Mouse (Mus musculus) thymus, adult 2 months (tissue): ENCODE measurements around the gene Hs6st3.

ENCODE experiments used
- CTCF ChIP-seq: fragments of 200-500 bp; IDR thresholded peaks from 2 replicates; pipeline ENCODE4 v1.5.1; 2012; ENCODE audit warnings: mild to moderate bottlenecking, control low read depth, low read length, moderate library complexity, borderline replicate concordance; ENCODE audit not compliant: control insufficient read depth, poor library complexity, insufficient read depth; ENCODE audit errors: extremely low read depth
- POLR2A ChIP-seq: fragments of 200-500 bp; IDR thresholded peaks from 2 replicates; pipeline ENCODE4 v1.6.1; 2012; ENCODE audit warnings: mild to moderate bottlenecking, low read length, control low read depth, moderate library complexity; ENCODE audit not compliant: control insufficient read depth, poor library complexity, insufficient read depth; ENCODE audit errors: extremely low read depth

DNA sequence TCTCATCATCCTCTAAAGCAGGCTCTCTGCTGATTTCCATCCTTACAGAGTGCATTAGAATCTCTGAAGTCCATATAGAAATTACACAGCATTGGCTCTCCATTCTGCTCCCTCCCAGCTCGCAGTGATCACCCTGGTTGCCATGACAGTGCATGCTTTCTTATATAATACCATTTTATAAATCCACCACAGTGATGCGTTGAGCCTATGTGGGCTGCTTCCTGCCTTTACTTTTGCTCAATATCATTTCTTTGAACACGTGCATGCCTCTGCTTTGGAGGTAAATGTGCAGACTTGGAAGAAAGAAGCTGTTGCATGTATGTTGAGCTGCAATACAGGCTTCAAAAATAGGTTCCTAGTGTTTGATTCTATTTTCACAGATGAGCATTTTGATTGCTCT, 494.9 kb downstream of the Hs6st3 start:
- TF ChIP-seq CTCF (no peak), POLR2A (no peak)
